Mouse (Mus musculus): ENCODE data around the gene Acot7.

DNA sequence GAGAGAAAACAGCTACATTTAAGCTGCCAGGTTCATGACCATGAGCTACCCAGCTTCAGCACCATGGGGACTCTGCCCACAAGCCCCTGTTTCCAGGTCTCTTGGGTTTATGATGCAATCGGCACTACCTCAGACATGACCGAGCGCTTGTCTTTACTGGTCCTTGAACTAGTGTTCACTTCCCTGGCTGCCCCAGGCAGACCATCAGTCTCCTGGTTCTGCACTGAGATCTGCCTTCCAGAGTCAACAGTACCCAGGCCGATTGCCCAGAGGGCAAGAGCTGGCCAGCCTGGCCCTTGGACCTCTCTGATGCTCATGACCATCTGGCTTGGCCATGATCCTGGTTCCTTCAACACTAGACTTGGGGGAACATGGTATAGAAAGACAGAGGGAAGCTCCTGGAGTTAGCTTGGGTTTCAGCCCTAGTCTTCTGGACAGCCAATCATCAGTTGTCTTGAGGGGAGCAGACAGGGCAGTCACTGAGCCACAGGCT lies 54.5 kb downstream of the Acot7 start:
- TF ChIP-seq CTCF (IDR thresholded peaks at IDR 0.05; ENCODE audit: borderline replicate concordance, extremely low read depth, insufficient read depth, insufficient read length): no peak
- no peak for TF ChIP-seq POLR2A (IDR thresholded peaks at IDR 0.05; ENCODE audit: borderline replicate concordance, extremely low read depth, insufficient read depth, insufficient read length, poor library complexity, severe bottlenecking)
